Mouse (Mus musculus): ENCODE results near the gene Gm2115.

DNA sequence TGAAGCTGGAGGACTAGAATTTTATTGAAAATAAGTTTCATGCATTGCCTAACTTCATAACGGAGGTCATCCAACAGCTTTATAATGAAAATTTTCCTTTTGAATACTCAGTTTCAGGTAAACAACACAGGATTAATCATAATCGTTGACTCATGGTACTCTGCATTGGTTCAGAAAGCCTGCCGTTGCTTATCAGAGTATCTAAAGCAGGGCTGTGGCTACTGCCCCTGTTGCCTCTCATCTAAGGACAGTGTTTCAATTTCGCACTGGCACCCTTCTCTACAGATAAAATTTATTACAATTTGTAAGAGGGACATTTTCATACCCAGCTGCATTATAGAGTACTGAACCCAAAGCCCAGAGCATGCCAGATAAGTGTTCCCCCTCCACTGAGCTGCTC, 83.7 kb downstream of the Gm2115 start:
- TF ChIP-seq GATA1 (IDR thresholded peaks at IDR 0.05; ENCODE audit: borderline replicate concordance, low read length) (no peak), CTCF (IDR thresholded peaks at IDR 0.05; ENCODE audit: low read depth, low read length) (no peak), POLR2AphosphoS5 (IDR thresholded peaks at IDR 0.05; ENCODE audit: insufficient replicate concordance, low read depth, low read length) (no peak)
